Mouse (Mus musculus): ENCODE data around the gene Cfap157.

Gene Cfap157

GRCm38 (mm10) chr2:32779714-32780113 is 4.5 kb downstream of the Cfap157 start:
- DNase-seq (ENCODE audit: low spot score), result no peak

GRCm38 (mm10) chr2:32779131-32779530 is 5.1 kb downstream of the Cfap157 start:
- peak; percentile 77 for DNase-seq (ENCODE audit: low spot score)

- DNase-seq (ENCODE audit: low spot score), result no peak
Measured at GRCm38 (mm10) chr2:32778081-32778480, 6.1 kb downstream of the Cfap157 start.

- no peak for DNase-seq (ENCODE audit: low spot score)
Measured at GRCm38 (mm10) chr2:32776192-32776591, 8.0 kb downstream of the Cfap157 start.

GRCm38 (mm10) chr2:32775359-32776074 is 8.7 kb downstream of the Cfap157 start, which contains the start of the genes Ttc16 and Ptrh1:
Gene Ttc16 (minus strand): TSS chr2:32775633.
Gene Ptrh1 (plus strand): TSS chr2:32775786.
- peak; percentile 99 for DNase-seq (ENCODE audit: low spot score)

- no peak for DNase-seq (ENCODE audit: low spot score)
Measured at GRCm38 (mm10) chr2:32772626-32773279, 11.5 kb downstream of the Cfap157 start.

- DNase-seq (ENCODE audit: low spot score), result peak; percentile 26
Measured at GRCm38 (mm10) chr2:32771886-32772285, 12.3 kb downstream of the Cfap157 start.

- peak; percentile 36 for DNase-seq (ENCODE audit: low spot score)
Measured at GRCm38 (mm10) chr2:32769327-32770085, 14.7 kb downstream of the Cfap157 start.

GRCm38 (mm10) chr2:32768661-32769285 is 15.5 kb downstream of the Cfap157 start:
- no peak for DNase-seq (ENCODE audit: low spot score)

- no peak for DNase-seq (ENCODE audit: low spot score)
Measured at GRCm38 (mm10) chr2:32767241-32767640, 17.0 kb downstream of the Cfap157 start.

- DNase-seq (ENCODE audit: low spot score), result no peak
Measured at GRCm38 (mm10) chr2:32763353-32763752, 20.9 kb downstream of the Cfap157 start.

GRCm38 (mm10) chr2:32761859-32762258 is 22.4 kb downstream of the Cfap157 start:
- no peak for DNase-seq (ENCODE audit: low spot score)

- DNase-seq (ENCODE audit: low spot score), result no peak
Measured at GRCm38 (mm10) chr2:32761361-32761760, 22.9 kb downstream of the Cfap157 start.

GRCm38 (mm10) chr2:32759001-32759400 is 25.2 kb downstream of the Cfap157 start:
- no peak for DNase-seq (ENCODE audit: low spot score)

GRCm38 (mm10) chr2:32758503-32758902 is 25.7 kb downstream of the Cfap157 start:
- DNase-seq (ENCODE audit: low spot score), result no peak

GRCm38 (mm10) chr2:32757056-32757845 is 27.0 kb downstream of the Cfap157 start, which contains the start of gene Tor2a:
Gene Tor2a (plus strand): TSS chr2:32757234.
- peak; percentile 99 for DNase-seq (ENCODE audit: low spot score)

GRCm38 (mm10) chr2:32756674-32757055 is 27.6 kb downstream of the Cfap157 start:
- DNase-seq (ENCODE audit: low spot score), result no peak

- DNase-seq (ENCODE audit: low spot score), result peak; percentile 42
Measured at GRCm38 (mm10) chr2:32752181-32752580, 32.0 kb downstream of the Cfap157 start.

GRCm38 (mm10) chr2:32751665-32752033 is 32.6 kb downstream of the Cfap157 start:
- no peak for DNase-seq (ENCODE audit: low spot score)

GRCm38 (mm10) chr2:32750887-32751664 is 33.2 kb downstream of the Cfap157 start:
- peak; percentile 90 for DNase-seq (ENCODE audit: low spot score)

GRCm38 (mm10) chr2:32750199-32750598 is 34.0 kb downstream of the Cfap157 start:
- DNase-seq (ENCODE audit: low spot score), result no peak
